Mouse (Mus musculus): Measurements from ENCODE around the gene Rpl32.

Gene Rpl32

DNA sequence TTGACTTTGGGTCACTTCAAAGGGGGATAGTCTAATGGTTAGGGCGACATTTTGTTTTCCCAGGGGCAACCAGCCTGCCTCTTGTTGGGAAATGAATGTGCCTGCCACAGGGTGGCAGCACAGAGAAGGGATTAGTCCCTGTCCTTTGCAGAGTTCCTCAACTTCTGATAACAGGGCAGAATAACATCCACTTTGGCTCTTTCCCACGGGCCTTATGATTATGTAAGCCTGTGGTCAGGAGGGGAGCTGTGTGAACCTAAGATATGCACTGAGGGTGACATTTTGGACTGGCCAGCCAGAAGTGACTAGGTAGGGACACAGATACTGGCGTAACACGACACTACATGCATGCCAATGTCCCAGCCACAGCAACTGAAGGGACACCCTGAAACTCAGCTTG is 5.6 kb upstream of the Rpl32 start:
- peak; percentile 71 to 83 for DNase-seq

DNA sequence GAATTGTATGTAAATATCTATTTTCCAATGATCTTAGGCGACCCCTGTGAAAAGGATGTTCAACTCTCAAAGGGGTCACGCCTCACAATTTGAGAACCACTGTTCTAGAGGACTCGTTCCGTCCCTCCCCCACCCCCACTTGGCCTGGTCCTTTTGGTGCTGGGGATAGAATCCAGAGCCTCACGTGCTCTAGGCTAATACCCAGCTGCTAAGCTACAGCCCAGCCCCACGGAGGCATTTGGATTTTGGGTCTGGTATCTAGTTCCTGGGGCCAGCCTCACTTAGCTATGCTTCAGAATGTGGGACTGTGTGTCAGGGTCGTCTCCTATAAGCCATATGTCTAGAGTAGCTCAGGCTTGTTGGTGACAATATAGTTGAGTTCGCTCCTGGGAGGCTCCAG is 3.1 kb upstream of the Rpl32 start:
- DNase-seq, result no peak

DNA sequence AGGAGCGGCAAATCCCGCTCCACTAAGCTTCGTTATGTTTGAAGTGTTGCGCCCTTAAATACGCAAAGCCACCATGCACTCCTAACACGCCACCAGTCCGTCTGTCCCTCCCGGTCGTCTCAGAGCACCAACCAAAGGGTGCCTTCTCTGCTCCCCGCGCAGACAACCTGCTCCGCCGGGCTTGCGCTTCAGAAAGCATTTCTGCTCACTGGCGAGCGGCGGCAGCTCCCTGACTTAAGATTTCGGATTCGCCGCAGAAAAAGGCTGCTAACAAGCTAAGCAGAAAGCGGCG is 405 bp downstream of the Rpl32 start:
- DNase-seq, result no peak

DNA sequence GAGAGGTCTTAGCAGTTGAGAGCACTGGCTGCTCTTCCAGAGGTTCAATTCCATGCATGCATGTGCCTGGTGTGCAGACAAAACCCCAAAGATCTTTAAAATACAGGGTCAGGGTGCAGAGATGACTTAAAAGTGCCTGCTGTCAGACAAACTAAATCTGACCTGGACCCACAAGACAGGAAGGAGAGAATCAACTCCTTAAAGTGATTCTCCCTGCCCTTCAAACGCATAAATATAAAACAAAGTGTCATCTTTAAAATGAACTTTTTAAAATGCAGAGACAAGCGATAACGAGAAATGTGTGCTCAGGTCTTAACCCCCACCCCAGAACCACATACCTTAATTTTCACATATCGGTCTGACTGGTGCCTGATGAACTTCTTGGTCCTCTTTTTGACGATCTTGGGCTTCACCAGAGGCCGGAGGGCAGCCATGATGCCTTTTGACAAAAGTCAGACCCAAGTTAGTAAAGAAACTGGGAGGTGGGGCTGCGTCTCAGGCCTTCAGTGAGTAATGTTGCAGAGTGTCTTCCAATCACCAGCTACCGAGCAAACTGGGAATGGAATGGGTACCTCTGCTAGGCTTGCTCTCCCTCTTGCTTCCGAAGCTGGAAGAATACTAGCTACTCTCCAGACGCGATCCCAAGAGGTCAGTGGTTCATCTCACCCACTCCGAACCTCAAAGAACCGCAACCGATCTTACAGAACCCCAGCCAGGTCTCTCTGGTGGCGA is 917 bp downstream of the Rpl32 start:
- DNase-seq, result peak; percentile 20 to 51

DNA sequence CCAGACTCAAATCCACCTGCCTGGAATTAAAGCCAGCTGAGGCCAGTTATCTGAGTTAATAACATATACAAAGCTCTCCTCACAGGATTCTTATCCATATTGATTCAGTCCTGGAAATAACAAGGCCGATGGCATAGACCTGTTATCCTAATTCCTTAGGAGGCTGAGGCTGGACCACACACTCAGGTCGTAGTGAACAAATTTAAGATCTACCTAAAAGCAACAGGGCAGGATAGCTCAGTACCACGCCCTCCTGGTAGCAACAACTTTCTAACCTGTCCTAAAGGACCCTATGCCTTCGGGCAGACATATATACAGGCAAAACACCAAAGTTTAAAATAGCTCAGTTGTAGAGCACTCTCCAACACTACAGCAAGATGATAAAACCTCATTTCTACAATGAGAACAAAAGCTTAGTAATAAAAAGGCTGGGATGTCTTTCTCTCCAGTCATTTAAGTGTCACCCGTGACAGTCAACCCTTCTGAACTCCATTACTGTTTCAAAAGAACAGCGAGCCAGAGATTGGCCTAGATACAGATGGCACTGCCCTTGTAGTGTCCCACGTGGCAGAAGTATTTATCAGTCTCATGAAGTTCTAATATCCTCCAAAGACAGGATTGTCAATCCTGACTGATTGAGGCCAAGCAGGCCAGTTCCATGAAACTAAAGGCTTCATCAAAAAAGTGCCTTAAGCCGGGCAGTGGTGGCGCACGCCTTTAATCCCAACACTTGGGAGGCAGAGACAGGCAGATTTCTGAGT is 3.9 kb downstream of the Rpl32 start:
- DNase-seq, result no peak

DNA sequence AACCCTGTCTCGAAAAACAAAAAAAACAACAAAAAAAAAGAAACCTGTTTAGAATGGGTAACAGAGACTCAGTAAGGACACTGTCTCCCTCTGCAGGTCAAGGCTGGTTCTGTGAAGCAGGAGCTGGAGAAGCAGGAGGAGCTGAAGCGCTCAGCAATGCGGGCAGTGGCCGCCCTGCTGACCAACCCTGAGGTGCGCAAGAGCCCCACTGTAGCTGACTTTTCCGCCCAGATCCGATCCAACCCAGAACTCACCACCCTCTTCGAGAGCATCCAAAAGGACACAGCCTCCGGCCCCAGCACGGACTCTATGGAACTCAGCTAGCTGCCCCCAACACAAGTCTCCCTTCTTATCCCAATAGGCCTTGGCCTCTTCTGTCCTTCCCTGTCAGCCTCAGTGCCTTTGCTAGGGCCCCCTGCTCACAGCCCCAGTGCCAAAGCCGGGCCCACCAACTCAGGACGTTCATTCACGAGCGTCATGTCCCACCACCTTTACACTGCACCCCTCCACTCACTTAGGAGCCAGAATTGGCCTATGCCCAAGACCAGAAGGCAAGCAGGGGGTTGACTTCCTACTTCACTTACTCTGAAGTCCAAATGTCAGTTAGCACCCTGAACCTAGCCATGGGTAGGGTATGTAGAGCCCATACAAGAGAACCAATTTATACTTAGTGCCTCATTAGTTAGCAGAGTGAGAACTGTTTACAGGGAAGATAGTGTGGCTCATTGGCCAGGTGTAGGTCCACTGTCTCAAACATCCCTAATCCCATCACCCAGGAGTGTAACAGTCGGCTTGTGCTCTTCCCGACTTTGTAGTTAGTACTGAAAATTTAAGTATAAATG is 4.8 kb downstream of the Rpl32 start:
- peak; percentile 91 to 94 for DNase-seq

DNA sequence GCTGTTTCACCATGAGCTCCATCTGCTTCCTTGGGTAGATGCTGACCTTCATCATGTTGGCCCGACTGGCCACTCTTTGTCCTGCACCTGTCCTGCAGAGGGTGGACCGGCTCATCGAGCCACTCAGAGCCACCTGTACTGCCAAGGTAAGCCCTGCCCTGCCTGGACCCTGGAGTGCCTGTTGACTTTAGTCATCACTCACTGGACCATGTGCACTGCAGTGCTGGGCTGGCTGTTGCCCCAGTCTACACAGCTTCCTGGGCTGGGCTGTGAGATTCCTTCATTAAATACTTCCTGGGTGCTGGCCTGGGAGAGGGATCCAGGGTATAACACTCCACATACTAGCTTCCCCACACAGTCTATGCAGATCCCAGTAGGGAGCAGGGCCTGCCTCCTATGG is 6.7 kb downstream of the Rpl32 start:
- no peak for DNase-seq

DNA sequence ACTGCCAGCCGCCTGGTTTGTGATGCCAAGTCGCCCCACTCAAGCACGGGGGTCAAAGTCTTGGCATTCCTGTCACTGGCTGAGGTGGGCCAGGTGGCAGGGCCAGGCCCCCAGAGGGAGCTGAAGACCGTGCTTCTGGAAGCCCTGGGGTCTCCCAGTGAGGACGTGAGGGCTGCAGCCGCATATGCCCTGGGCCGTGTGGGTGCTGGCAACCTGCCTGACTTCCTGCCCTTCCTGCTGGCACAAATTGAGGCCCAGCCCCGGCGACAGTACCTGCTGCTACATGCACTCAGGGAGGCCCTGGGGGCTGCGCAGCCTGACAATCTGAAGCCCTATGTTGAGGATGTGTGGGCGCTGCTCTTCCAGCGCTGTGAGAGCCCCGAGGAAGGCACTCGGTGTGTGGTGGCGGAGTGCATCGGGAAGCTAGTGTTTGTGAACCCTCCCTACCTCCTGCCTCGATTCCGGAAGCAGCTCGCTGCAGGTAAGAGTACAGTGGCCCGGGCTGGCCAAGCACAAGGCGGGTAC is 15.8 kb downstream of the Rpl32 start:
- peak in 1 of 2 experiments; percentile 42 for DNase-seq

DNA sequence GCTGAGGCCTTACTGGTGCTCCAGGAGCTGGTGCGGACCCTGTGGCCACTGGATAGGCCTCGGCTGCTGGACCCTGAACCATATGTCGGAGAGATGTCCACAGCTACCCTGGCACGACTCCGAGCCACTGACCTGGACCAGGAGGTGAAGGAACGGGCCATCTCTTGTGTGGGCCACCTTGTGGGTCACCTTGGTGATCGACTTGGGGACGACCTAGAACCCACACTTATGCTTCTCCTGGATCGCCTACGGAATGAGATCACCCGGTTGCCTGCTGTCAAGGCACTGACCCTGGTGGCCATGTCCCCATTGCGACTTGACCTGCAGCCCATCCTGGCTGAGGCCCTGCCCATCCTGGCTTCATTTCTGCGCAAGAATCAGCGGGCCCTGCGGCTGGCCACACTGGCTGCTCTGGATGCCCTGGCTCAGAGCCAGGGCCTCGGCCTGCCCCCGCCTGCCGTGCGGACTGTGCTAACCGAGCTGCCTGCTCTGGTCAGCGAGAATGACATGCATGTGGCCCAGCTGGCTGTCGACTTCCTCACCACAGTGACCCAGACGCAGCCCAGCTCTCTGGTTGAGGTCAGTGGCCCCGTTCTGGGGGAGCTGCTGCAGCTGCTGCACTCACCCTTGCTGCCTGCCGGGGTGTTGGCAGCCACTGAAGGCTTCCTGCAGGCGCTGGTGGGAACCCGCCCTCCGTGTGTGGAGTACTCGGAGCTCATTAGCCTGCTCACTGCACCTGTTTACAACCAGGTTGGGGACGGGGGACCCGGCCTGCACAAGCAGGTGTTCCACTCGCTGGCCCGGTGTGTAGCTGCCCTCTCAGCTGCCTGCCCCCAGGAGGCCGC is 16.5 kb downstream of the Rpl32 start:
- peak; percentile 70 to 83 for DNase-seq

DNA sequence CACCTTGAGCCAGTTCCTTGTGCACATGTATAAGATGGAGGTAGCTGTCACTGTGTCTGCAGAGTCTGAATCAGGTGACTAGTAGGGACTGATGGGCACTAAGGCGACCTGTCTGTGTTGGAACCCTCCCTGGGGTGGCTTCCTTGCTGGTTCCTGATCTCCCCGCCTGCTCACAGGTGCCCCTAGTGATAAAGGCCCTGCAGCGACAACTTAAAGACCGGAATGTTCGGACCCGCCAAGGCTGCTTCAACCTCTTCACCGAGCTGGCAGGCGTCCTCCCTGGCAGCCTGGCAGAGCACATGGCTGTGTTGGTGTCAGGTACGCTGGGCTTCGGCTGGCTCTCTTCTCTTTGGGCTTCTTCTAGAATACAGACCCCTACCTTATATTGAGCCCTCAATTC is 17.5 kb downstream of the Rpl32 start:
- DNase-seq, result no peak

DNA sequence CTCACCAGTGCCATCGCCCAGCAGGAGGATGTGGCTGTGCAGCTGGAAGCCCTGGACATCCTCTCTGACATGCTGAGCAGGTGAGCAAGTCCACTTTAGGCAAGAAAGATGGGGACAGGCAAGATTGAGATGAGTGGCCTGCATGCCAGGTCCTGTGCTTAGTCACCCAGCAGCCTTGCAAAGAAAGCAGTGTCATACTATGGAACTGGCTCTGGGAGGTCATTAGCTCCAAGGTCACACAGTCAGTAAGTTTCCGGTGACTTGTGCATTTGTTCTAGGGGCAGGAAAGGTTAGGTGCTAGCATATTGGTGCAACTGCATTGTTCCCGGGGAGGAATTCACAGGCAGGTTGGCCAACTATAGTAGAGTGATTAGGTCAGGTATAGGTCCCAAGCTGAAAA is 25.8 kb downstream of the Rpl32 start:
- DNase-seq, result no peak

DNA sequence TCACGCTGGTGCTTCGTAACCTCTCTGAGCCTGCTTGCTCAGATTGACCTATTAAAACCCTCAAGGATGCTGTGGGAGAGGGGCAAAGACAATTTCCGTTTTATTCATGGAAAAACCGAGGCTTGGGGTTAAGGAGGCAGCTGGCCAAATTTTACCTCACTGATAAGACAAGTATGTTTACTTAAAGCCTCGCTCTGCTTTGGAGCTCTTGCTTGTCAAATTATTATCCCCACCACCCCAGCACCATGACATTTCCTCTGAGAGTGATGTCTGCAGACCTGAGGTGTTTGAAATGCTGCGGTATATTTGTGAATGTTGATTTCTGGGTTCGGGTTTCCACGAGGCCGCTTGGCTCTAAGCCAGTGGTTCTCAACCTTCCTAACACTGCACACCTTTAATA is 32.2 kb downstream of the Rpl32 start:
- no peak for DNase-seq

DNA sequence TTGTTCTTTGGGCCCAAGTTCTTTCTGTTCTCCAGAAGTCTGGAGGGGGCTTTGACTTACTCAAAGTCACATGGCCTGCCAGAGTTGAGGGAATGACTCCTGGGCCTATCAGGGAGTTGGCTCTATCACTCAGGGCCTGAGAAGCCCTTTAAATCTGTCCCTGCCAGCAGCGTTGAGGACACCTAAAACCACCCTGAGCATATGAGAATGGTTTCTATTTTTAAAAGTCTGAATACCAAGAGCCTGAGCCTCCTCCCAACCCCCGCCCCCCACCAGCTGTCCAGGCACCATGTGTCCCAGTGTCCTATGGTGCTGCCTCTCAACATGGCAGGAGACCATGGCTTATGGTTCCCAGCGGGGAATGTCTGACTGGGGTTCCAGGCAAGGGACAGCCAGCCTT is 32.7 kb downstream of the Rpl32 start:
- DNase-seq, result no peak

DNA sequence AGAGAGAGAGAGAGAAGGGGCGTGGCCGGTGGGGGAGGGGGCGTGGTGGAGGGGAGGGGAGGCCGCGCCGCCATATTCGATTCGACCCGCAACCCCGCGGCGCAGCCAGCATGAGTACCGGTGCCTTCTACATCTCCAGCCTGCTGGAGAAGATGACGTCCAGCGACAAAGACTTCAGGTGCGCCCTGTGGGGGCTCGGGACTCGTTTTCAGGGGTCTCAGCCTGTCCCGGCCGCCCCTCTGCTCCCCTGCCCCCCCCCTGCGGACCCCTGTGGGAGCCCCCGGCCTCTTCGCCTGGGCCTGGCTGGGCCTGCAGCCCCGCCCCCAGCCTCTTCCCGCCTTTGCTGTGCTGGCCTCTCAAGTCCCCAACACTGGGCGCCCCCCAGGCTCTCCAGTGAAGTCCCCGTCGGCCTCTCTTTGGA is 34.0 kb downstream of the Rpl32 start, which contains the start of gene Cand2:
TSS of gene Cand2 (plus strand) at position 38 of the 421 bp plus-strand sequence.
- DNase-seq, result peak; percentile 83 to 88

DNA sequence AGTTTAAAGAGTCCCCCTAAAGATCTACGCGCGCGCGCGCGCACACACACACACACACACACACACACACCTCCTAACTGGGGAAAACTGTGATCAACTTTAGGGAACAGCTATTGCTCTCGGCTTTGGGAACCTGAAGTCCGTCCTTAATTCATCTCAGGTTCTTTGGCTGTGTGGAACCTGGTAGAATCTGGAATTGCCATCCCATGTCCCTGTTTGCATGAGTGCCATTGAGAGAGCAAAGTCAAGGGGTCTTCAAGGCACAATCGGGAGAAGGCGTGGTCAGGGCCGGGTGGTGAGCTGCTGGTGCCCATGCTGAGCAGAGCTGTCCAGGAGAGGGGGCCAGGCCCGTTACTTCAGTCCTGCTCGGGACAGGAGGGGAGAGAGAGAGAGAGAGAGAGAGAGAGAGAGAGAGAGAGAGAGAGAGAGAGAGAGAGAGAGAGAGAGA is 34.6 kb downstream of the Rpl32 start:
- peak; percentile 67 to 76 for DNase-seq

DNA sequence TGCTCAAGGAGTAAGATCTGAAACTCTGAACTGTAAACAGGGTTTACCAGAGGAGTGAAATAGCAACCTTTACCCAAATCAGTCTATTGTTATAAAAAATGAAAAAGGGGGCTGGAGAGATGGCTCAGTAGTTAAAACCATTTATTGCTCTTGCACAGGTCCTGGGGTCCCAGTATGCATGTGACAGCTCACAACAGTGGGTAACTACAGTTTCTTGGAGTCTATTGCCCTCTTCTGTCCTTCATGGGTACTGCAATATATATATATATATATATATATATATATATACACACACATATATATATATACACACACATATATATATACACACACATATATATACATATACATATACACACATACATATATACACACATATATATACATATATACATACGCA is 35.9 kb downstream of the Rpl32 start:
- DNase-seq, result no peak

DNA sequence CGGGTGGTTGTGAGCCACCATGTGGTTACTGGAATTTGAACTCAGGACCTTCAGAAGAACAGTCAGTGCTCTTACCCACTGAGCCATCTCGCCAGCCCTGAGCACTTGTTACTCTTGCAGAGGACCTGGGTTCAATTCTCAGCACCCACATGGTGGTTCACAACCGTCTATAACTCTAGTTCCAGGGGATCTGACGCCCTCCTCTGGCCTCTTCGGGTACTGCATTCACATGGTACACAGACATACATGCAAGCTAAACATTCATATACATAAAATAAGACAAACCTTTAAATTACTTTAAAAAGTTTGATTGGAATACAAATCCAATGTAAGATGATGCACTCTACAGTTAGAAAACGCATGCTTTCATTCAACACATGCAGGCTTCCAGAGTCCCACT is 36.3 kb downstream of the Rpl32 start:
- DNase-seq, result no peak

DNA sequence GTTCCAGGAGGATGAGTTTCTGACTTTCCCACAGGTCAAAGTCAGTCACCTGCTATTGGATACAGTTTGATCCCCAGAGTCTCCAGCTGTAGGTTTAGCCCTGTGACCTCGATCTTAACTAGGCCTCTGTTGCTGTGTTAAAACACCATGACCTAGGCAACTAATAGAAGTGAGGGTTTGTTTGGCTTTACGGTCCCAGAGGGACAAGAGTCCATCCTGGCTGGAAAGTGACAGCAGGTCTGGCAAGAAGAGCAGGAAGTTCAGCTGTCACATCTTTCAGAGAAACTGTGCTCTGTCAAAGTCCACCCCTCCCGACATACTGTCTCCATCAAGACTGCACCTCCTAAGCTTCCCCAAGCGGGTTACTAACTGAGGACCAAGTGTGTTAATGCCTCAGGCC is 37.7 kb downstream of the Rpl32 start:
- no peak for DNase-seq

DNA sequence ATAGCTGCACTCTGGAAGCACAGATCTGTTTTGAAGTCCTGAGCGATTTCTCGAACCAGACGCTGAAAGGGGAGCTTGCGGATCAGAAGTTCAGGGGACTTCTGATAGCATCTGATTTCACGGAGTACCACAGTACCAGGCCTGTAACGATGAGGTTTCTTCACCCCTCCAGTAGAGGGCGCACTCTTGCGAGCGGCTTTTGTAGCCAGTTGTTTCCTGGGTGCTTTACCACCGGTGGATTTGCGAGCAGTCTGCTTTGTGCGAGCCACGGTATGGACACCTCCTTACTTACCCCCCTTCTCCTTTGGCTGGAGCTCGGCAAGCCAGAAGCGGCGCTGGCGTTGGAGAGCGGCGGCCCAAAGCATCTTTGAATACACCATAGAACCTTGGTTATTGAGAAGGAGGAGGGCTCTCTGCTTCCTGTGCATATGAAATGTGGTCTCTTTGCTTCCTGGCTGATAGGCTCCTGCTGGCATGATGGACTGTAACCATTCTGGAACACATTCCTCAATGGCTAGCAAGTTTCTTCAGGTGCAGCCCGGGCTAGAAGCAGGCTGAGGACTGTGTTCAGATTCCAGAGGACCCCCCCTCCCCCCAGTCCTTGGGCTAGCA is 38.4 kb downstream of the Rpl32 start:
- DNase-seq, result no peak

DNA sequence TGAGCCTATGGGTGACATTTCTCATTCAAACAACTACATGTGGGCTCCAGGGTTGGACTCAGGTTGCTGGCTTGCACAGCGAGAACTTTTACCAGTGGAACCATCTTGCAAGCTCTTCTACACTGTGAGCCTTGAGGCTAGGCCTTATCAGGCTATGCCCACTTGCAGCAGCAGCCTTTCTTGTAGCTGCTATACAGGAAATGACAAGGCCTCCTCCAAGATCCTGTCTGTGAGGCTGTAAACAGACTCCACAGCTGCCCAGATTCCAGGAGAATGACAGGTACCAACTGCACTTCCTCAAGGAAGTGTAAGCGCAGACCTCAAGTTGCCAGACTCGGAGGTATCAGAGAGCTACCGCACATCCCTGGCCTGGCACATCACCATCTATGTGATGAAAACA is 40.3 kb downstream of the Rpl32 start:
- peak in 1 of 2 experiments; percentile 20 for DNase-seq

DNA sequence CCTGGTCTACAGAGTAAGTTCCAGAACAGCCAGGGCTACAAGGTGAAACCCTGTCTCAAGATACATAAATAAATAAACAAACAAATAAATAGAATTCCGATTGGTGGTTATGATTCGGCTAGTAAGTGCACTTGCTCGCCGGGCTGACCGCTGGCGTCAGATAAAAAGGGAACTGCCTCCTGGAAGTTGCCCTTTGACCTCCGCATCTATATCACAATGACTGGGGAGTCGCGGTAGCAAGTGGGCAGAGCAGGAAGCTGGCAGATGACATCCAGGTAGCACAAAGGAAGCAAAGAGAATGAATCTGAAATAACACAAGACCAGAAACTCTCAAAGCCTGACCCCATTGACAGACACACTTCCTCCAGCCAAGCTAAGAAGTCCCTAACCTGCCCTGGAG is 41.2 kb downstream of the Rpl32 start:
- DNase-seq, result no peak

DNA sequence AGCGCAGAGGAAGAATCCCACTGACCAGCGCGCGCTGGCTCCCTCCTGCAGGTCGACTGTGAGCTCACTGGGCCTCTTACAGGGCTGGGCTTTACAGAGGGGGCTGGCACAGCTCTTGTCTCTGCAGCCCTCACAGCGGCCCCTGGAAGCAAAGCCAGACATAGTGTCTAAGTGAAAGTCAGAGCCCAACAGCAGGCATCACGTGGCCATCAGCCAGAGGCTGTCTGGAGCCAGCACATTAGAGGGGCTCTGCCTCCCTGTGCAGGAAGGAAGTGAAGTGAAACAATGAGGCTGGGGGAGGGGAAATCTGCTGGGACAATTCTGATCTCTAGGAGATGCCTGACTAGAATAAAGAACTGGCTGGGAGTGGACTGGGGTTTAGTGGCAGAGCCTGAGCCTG is 44.4 kb downstream of the Rpl32 start:
- DNase-seq, result peak; percentile 78 to 87

All from kidney, postnatal 4 days (tissue).